Mouse (Mus musculus): ENCODE results near the gene Ccdc117.
"Not testable (repeated sequence)": the region's sequence is repeated elsewhere in the genome, so short reads cannot be mapped to it uniquely, and the experiment has no call there.

Ccdc117 gene

GRCm38 (mm10) chr11:5541799-5542481 is at the start of gene Ccdc117:
TSS of gene Ccdc117 (minus strand) at chr11:5542187.
- CTCF ChIA-PET: interaction anchor here (0.7 kb wide), 1 partner anchor 33 kb away, joined by 16 read pairs; no protein-coding TSS in a partner anchor

DNA sequence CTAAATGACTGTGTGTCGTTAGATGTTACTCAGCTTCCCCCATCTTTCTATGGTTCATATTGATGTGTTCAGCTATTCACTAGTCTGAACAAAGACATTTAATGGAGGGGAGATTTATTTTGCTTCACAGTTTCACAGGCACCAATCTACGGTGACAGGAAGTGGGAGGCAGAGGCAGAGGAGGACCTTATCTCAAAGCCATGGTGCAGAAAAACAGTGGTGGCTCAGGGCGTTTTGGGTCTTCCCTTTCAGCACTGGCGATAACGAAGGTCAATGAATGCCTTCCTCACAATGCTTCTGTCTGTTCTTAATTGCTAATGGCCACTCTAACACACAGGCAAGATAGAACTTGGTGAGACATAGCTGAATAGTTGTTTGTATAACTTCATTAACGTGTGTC is 33.1 kb upstream of the Ccdc117 start:
- CTCF ChIA-PET: interaction anchor here (0.5 kb wide), 1 partner anchor 33 kb away, joined by 16 read pairs; no protein-coding TSS in a partner anchor

DNA sequence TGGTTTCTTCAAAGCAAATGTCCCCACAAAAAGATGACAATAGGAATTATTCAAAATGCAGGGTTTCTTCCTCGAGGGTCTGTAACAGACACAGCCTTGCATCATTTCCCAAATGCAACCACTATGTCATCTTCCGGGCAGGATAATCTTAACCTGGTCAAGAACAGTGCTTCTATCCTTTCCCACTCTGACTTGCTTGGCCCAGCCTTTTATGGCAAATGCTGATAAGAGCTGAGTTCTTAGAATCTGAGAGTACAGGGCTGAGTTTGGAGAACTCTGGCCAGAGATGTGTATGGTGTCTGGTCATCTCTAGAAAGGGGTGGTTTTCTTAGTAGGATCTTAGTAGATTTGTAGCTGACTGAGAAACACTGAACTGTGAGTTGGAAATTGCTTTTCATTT is 31.8 kb upstream of the Ccdc117 start:
- CTCF ChIA-PET: interaction anchor here (0.7 kb wide), 1 partner anchor 153 kb away, joined by 3 read pairs; no protein-coding TSS in a partner anchor

- CTCF ChIA-PET: no interaction called here
Observed at GRCm38 (mm10) chr11:5571856-5572255, 29.9 kb upstream of the Ccdc117 start.

DNA sequence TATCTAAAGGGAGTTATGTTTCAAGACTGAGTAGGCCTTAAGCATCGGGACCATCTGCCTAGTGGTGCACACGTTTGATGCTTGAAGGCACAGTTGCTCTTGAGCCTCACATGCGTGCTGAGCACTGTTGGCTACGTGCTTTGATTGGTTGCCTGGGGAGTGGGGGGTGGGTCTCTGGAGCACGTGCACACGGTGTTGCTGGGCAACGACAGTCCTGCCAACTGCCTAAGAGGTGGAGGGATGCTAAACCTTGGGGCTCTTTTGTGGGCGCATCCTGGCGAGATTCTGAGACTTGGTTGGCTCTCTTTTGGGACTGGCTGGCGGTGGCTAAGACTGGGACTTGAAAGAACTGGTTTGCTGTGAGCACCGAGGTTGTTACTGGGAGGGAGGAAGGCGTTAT is 27.5 kb upstream of the Ccdc117 start, which contains the start of gene Ankrd36:
Gene Ankrd36, plus strand, starts transcription at position 211 of the 400 bp plus-strand sequence.
- CTCF ChIA-PET: no interaction called here

DNA sequence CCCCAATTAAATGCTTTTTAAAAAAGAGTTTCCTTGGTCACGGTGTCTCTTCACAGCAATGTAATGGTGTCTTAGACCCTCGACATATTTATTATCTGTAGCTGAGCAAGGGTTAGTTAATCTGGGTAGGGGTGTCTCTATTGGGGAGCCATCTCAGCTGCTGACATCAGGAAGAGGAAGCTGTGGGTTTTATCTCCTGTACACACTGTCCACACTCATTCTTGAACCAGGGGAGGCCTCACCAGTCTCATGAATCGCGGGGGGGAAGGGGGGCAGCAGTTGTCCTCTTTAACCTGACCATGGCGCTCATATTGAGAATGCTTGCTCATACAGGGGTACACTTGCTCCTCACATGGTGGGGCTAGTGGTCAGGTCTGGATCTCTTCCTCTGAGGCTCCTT is 26.1 kb upstream of the Ccdc117 start:
- CTCF ChIA-PET: no interaction called here

- CTCF ChIA-PET: no interaction called here
Observed at GRCm38 (mm10) chr11:5567654-5568053, 25.7 kb upstream of the Ccdc117 start.

- CTCF ChIA-PET: interaction anchor here (0.6 kb wide), 1 partner anchor 44 kb away, joined by 3 read pairs; no protein-coding TSS in a partner anchor
Observed at GRCm38 (mm10) chr11:5566506-5566905, 24.5 kb upstream of the Ccdc117 start.

DNA sequence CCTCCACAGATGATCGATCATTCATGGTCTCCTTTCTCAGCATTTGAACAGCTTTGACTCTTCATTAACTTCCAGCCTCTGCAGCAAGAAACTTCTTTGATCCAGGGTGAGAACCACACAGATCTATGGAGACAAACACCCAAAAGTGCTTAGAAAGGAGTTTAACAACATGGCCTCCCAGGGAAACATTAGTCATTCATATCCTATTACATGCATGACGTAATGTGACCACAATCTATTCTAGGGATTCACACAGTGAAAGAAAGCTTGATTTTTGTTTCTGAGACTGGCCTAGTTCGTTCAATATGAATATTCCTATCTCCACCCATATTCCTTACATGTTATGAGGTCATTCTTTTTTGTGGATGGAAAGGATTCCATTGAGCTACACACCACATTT is 23.6 kb upstream of the Ccdc117 start:
- CTCF ChIA-PET: no interaction called here

DNA sequence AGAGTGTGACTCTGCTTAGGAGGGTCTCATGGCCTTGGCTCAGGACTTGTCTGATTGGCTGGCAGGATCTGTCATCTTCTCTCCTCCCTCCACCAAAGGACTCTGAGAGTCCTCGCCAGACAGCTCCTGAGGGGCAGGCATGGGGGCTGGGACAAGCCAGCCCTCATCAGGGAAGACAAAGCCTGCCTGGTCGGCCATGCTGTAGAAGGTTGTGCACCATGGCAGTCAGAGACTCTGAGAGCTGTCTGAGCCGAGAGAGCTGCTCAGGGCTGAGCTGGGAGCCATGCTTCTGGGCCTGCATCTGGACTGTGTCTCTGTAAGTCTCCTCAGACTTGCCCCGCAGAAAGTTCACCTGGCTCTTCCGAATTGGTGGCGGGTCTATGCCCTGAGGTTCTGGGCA is 21.9 kb upstream of the Ccdc117 start:
- CTCF ChIA-PET: no interaction called here

- CTCF ChIA-PET: interaction anchor here (0.7 kb wide), 1 partner anchor 189 kb away, joined by 3 read pairs; no protein-coding TSS in a partner anchor
Observed at GRCm38 (mm10) chr11:5562625-5563268, 20.8 kb upstream of the Ccdc117 start.

DNA sequence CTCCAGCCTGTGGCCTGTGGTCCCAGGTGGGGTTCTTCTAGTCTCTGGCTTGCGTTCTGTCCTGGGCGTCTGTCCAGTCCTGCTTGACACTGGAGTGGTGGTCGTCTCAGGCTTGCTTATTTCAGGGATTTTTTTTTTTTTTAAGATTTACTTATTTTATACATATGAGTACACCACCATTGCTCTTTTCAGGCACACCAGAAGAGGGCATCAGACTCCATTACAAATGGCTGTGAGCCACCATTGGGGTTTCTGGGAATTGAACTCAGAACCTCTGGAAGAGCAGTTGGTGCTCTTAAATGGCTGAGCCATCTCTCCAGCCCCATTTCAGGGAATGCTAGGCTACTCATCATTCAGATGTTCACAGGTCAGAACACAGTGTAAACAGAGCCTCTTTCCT is 18.3 kb upstream of the Ccdc117 start:
- CTCF ChIA-PET: no interaction called here

DNA sequence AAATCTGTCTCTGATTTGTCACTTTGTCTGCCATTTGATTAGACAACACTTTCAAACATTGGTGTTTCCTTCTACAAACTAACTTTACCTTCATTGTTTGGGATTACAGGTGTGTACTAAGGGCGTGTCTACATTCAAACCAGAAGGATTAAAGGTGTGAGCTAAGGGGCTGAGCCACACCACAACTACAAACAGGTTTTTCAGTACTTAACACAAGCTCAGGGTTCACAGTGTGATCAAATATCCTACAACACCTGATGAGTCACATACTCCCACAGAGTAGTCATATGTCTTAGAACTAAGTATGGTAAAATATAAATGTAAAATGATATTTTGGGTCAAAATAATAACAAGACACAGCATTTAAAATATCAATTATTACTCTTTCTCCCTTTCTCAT is 9.9 kb upstream of the Ccdc117 start:
- CTCF ChIA-PET: no interaction called here

GRCm38 (mm10) chr11:5551430-5551829 is 9.4 kb upstream of the Ccdc117 start:
- CTCF ChIA-PET: no interaction called here

GRCm38 (mm10) chr11:5546693-5547092 is 4.7 kb upstream of the Ccdc117 start:
- CTCF ChIA-PET: no interaction called here

- CTCF ChIA-PET: interaction anchor here (0.7 kb wide), 1 partner anchor 760 kb away, joined by 3 read pairs; no protein-coding TSS in a partner anchor
Observed at GRCm38 (mm10) chr11:5545457-5545856, 3.5 kb upstream of the Ccdc117 start.

- CTCF ChIA-PET: not testable (repeated sequence)
Observed at GRCm38 (mm10) chr11:5544709-5545108, 2.7 kb upstream of the Ccdc117 start.

GRCm38 (mm10) chr11:5543281-5543680 is 1.3 kb upstream of the Ccdc117 start:
- CTCF ChIA-PET: no interaction called here

DNA sequence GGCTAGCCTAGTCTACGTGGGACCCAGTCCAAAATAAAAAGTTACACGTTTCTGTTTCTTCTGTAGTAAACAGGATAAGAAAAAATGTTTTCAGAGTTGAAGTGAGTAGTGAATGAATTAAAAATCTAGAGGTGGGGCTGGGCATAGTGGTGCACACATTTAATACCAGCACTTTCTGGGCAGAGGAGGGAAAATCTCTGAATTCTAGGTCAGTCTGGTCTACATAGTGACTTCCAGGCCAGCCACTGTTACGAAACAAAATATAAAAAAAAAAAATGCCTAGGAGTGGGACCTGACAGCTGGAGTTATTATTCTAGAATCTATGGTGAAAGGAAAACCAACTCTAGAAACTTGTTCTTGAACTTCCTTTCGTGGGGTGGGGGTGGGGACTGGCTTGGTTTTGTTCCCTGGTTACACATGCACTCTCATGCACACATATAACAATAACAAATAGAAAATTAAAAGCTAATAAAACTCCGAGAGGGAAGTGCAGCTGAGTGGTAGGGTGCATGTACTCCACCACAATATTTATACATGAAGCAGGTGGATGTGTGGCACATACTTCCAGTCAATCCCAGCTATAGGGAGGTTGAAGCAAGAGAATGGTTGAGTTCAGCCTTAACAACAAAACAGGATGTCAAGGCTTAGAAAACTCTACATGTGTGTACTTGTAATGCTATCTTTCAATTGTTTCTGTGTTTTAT is 647 bp upstream of the Ccdc117 start:
- CTCF ChIA-PET: interaction anchor here (0.7 kb wide), 1 partner anchor 32 kb away, joined by 16 read pairs; no protein-coding TSS in a partner anchor

- CTCF ChIA-PET: no interaction called here
Observed at GRCm38 (mm10) chr11:5541230-5541798, 673 bp downstream of the Ccdc117 start.

- CTCF ChIA-PET: interaction anchor here (0.6 kb wide), 3 partner anchors 18 to 704 kb away, joined by 3 to 5 read pairs (median 5); no protein-coding TSS in a partner anchor
Observed at GRCm38 (mm10) chr11:5540331-5540730, 1.7 kb downstream of the Ccdc117 start.

DNA sequence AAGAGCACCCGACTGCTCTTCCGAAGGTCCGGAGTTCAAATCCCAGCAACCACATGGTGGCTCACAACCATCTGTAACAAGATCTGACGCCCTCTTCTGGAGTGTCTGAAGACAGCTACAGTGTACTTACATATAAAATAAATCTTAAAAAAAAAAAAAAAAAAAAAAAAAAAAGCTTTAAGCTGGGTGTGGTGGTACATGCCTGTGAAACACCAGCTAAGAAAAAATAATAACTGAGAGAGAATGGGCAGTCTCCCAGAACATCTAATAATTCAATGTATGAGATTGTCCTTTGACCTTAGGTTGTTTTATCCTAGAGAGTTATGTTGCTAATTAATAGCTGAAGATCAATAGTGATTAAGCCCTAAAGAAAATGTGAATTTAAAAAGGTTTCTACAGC is 4.5 kb downstream of the Ccdc117 start:
- CTCF ChIA-PET: interaction anchor here (0.6 to 2.0 kb wide), 3 partner anchors 13 to 54 kb away, joined by 3 to 9 read pairs (median 3); no protein-coding TSS in a partner anchor
